Mouse (Mus musculus): ENCODE measurements around the gene Atp6v1c2.

DNA sequence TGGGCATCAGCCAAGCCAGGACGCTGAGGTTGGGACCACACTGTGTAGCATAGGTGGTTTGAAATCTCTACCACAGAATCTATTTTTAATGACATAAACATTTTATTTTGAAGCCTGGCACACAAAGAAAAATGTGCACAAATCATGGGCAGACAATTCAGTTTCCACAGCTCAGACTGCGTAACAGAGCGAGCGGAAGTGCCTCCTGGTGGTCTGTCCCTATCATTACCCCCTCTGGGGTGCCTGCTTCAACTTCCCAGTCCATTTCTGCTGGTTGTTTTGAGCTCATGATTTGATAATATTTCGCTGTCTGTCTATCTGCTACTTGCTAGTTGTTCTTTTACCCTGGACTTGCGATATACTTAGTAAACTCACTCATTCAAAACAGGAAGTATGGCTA, 73.6 kb downstream of the Atp6v1c2 start:
- TF ChIP-seq POLR2A (IDR thresholded peaks at IDR 0.05; ENCODE audit: control insufficient read depth, extremely low read depth, insufficient read depth, low read length, poor library complexity) (no peak), CTCF (IDR thresholded peaks at IDR 0.05; ENCODE audit: borderline replicate concordance, control insufficient read depth, extremely low read depth, insufficient read depth, low read length, poor library complexity) (no peak)
